Mouse (Mus musculus): Measurements from ENCODE around the gene Gmds.

GRCm38 (mm10) chr13:32073630-32074029 lies 264.9 kb downstream of the Gmds start:
- TF ChIP-seq ZNF384 (IDR thresholded peaks at IDR 0.05; ENCODE audit: low read depth, low read length) (no peak), MAFK (IDR thresholded peaks at IDR 0.05; ENCODE audit: insufficient read depth, low read depth, low read length) (no peak), ZC3H11A (IDR thresholded peaks at IDR 0.05; ENCODE audit: borderline replicate concordance, low read depth, low read length) (no peak), HCFC1 (IDR thresholded peaks at IDR 0.05; ENCODE audit: borderline replicate concordance, insufficient read depth, low read length) (no peak)

Data from ES-E14 (cell line).